Mouse (Mus musculus): Measurements from ENCODE around the gene Ehmt1. TPM values are rescaled to one million over a fixed set of nuclear protein-coding genes. Genes with fewer than 3 reads are reported as not detected.

The Ehmt1 gene
- polyA plus RNA-seq, 1 experiment = 110 TPM

DNA sequence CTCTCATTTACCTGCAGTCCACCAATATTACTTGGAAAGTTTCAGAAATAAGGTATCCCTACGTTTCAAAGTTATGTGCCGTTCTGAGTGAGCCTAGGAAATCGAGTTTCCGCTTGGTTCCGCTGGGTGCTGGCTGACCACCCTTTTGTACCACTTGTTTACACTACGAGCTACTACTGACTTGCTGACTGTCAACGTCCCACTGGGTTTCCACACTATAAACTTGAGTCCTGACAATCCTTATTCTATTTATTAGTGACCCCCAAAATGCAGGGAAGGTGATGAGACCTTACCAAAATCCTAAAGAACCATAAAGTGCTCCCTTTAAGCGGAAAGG, 393 bp upstream of the Ehmt1 start:
- no peak for DNase-seq
- TF ChIP-seq POLR2A (IDR thresholded peaks at IDR 0.05; ENCODE audit: control insufficient read depth, extremely low read depth, insufficient read depth, low read length, poor library complexity) (no peak), CTCF (IDR thresholded peaks at IDR 0.05; ENCODE audit: borderline replicate concordance, control insufficient read depth, extremely low read depth, insufficient read depth, low read length, poor library complexity) (no peak)
- Histone ChIP-seq H3K36me3 (ENCODE audit: control insufficient read depth, insufficient read depth, low read length) (no peaks in the 10 kb centered on the region), H3K4me3 (ENCODE audit: control insufficient read depth, insufficient read depth, low read length) (peak overlapping the region; percentile 44), H3K27me3 (ENCODE audit: control insufficient read depth, insufficient read depth, low read length) (no peaks in the 10 kb centered on the region), H3K4me1 (replicated peaks; ENCODE audit: control insufficient read depth, insufficient read depth, low read length) (0 out of 2 replicates have a peak, but pooled peaks cover 2% of the 10 kb centered on the region), H3K27ac (ENCODE audit: control insufficient read depth, insufficient read depth, low read length) (peak overlapping the region; percentile 28; the same call in 1 of the 2 replicates)
- 11% methylated on average over 8 of the region's 8 CpGs for WGBS

DNA sequence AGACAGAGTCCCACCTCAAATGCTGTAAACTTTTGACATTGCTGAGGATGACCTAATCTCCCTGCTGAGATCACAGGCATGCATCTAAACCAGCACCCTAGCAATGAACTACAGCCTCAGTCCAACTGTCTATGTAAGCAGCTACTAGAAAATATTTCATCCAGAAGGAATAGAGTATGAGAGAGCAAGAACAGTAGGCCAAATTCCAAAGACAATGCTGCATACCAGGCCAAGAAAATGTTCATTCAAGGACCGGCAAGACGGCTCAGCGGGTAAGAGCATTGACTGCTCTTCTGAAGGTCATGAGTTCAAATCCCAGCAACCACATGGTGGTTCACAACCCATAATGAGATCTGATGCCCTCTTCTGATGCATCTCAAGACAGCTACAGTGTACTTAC, 4.7 kb downstream of the Ehmt1 start:
- Histone ChIP-seq H3K27ac (ENCODE audit: control insufficient read depth, insufficient read depth, low read length) (no peak overlapping the region), H3K4me1 (replicated peaks; ENCODE audit: control insufficient read depth, insufficient read depth, low read length) (0 out of 2 replicates have a peak, but pooled peaks cover 2% of the 10 kb centered on the region), H3K27me3 (ENCODE audit: control insufficient read depth, insufficient read depth, low read length) (no peaks in the 10 kb centered on the region), H3K4me3 (ENCODE audit: control insufficient read depth, insufficient read depth, low read length) (no peak overlapping the region), H3K36me3 (ENCODE audit: control insufficient read depth, insufficient read depth, low read length) (peaks cover 4% of the 10 kb centered on the region; the same call in 1 of the 2 replicates)
- DNase-seq = no peak
- no peak for TF ChIP-seq POLR2A (IDR thresholded peaks at IDR 0.05; ENCODE audit: control insufficient read depth, extremely low read depth, insufficient read depth, low read length, poor library complexity)
- TF ChIP-seq CTCF (IDR thresholded peaks at IDR 0.05; ENCODE audit: borderline replicate concordance, control insufficient read depth, extremely low read depth, insufficient read depth, low read length, poor library complexity) = no peak
- WGBS = 97% methylated on average over 3 of the region's 3 CpGs

- H3K36me3 ChIP-seq (ENCODE audit: control insufficient read depth, insufficient read depth, low read length) = peaks cover 4% of the 10 kb centered on the region; the same call in 1 of the 2 replicates
- H3K27ac ChIP-seq (ENCODE audit: control insufficient read depth, insufficient read depth, low read length) = no peak overlapping the region
- H3K4me3 ChIP-seq (ENCODE audit: control insufficient read depth, insufficient read depth, low read length) = no peak overlapping the region
- no peaks in the 10 kb centered on the region for H3K27me3 ChIP-seq (ENCODE audit: control insufficient read depth, insufficient read depth, low read length)
- no peaks in the 10 kb centered on the region for H3K4me1 ChIP-seq (replicated peaks; ENCODE audit: control insufficient read depth, insufficient read depth, low read length)
- TF ChIP-seq CTCF (IDR thresholded peaks at IDR 0.05; ENCODE audit: borderline replicate concordance, control insufficient read depth, extremely low read depth, insufficient read depth, low read length, poor library complexity) (no peak), POLR2A (IDR thresholded peaks at IDR 0.05; ENCODE audit: control insufficient read depth, extremely low read depth, insufficient read depth, low read length, poor library complexity) (no peak)
- DNase-seq = no peak
Measured at GRCm38 (mm10) chr2:24912589-24912988, 6.8 kb downstream of the Ehmt1 start.

- no peak for DNase-seq
- Histone ChIP-seq H3K4me1 (replicated peaks; ENCODE audit: control insufficient read depth, insufficient read depth, low read length) (no peaks in the 10 kb centered on the region), H3K4me3 (ENCODE audit: control insufficient read depth, insufficient read depth, low read length) (no peak overlapping the region), H3K36me3 (ENCODE audit: control insufficient read depth, insufficient read depth, low read length) (peaks cover 4% of the 10 kb centered on the region; the same call in 1 of the 2 replicates), H3K27me3 (ENCODE audit: control insufficient read depth, insufficient read depth, low read length) (no peaks in the 10 kb centered on the region), H3K27ac (ENCODE audit: control insufficient read depth, insufficient read depth, low read length) (no peak overlapping the region)
- TF ChIP-seq CTCF (IDR thresholded peaks at IDR 0.05; ENCODE audit: borderline replicate concordance, control insufficient read depth, extremely low read depth, insufficient read depth, low read length, poor library complexity) (no peak), POLR2A (IDR thresholded peaks at IDR 0.05; ENCODE audit: control insufficient read depth, extremely low read depth, insufficient read depth, low read length, poor library complexity) (no peak)
- WGBS = 96% methylated on average over 4 of the region's 4 CpGs
Measured at GRCm38 (mm10) chr2:24912189-24912588, 7.2 kb downstream of the Ehmt1 start.

DNA sequence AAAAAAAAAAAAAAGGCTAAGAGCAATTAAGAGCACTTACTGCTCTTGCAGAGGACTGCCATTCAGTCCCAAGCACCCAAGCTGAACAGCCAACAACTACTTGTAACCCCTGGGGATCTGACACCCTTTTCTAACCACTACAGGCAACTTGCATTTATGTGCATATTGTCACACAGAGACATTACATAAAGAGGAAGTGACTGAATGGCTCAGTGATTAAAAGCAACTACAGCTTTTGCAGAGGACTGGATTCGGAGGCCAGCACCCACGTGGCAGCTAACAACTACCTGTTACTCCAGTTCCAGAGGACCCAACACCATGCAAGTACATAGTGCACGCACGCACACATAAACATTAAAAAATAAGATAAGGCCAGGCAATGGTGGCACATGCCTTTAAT, 8.9 kb downstream of the Ehmt1 start:
- H3K36me3 ChIP-seq (ENCODE audit: control insufficient read depth, insufficient read depth, low read length) = peaks cover 4% of the 10 kb centered on the region; the same call in 1 of the 2 replicates
- no peak overlapping the region for H3K27ac ChIP-seq (ENCODE audit: control insufficient read depth, insufficient read depth, low read length)
- H3K4me1 ChIP-seq (replicated peaks; ENCODE audit: control insufficient read depth, insufficient read depth, low read length) = peaks cover 2% of the 10 kb centered on the region; the same call in 1 of the 2 replicates
- WGBS = 61% methylated on average over 4 of the region's 4 CpGs
- no peak for DNase-seq
- TF ChIP-seq CTCF (IDR thresholded peaks at IDR 0.05; ENCODE audit: borderline replicate concordance, control insufficient read depth, extremely low read depth, insufficient read depth, low read length, poor library complexity) = no peak
- no peak for TF ChIP-seq POLR2A (IDR thresholded peaks at IDR 0.05; ENCODE audit: control insufficient read depth, extremely low read depth, insufficient read depth, low read length, poor library complexity)
- H3K27me3 ChIP-seq (ENCODE audit: control insufficient read depth, insufficient read depth, low read length) = no peaks in the 10 kb centered on the region
- no peak overlapping the region for H3K4me3 ChIP-seq (ENCODE audit: control insufficient read depth, insufficient read depth, low read length)

DNA sequence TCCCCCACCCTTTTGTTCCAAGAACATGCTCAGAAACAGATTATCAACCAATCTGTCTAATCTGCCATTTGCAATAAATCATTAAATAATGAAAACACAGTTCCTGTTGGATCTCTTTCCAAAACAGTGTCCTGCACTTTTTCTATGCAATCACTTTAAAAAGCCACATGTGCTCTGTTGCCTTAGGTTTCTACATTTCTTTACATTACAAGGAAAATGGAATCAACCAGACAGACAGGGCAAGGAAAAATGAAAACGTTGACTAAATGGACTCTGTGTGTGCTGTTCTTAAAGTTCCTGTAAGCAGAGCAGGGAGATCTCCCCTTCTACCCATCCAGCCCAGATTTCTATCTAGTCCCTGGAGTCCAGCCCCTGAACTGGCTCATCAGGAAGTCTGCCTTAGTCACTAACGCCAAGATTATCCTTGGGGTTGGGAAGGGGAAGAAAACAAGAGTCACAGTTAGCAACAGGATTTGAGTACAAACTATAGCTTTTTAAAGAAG, 13.7 kb downstream of the Ehmt1 start:
- Histone ChIP-seq H3K27ac (ENCODE audit: control insufficient read depth, insufficient read depth, low read length) (no peak overlapping the region), H3K4me3 (ENCODE audit: control insufficient read depth, insufficient read depth, low read length) (no peak overlapping the region)
- 73% methylated on average over 2 of the region's 2 CpGs for WGBS

More for the DNA sequence above, 13.7 kb downstream of the Ehmt1 start:
- TF ChIP-seq POLR2A (IDR thresholded peaks at IDR 0.05; ENCODE audit: control insufficient read depth, extremely low read depth, insufficient read depth, low read length, poor library complexity) = no peak
- TF ChIP-seq CTCF (IDR thresholded peaks at IDR 0.05; ENCODE audit: borderline replicate concordance, control insufficient read depth, extremely low read depth, insufficient read depth, low read length, poor library complexity) = no peak
- DNase-seq = no peak
- no peaks in the 10 kb centered on the region for H3K27me3 ChIP-seq (ENCODE audit: control insufficient read depth, insufficient read depth, low read length)
- no peaks in the 10 kb centered on the region for H3K36me3 ChIP-seq (ENCODE audit: control insufficient read depth, insufficient read depth, low read length)
- peaks cover 2% of the 10 kb centered on the region; the same call in 1 of the 2 replicates for H3K4me1 ChIP-seq (replicated peaks; ENCODE audit: control insufficient read depth, insufficient read depth, low read length)

Measured in thymus, adult 2 months (tissue).